Mouse (Mus musculus) erythroid progenitor cell, adult 5-6 weeks (primary cell): ENCODE results near the gene H2-Q6. TPM values are rescaled to one million over a fixed set of nuclear protein-coding genes. Genes with fewer than 3 reads are reported as not detected.

Experiments used
- total RNA-seq, 2 experiments: library from RNA; stranded (forward) in 1 of 2; stranded (reverse) in 1 of 2; fragments of 150-400 nt in 1 of 2; fragments of 186-747, 209-891 nt in 1 of 2; gene quantifications; 2 replicates each; pipeline versions ENCODE4 v1.2.3 to v1.2.4; 2015 to 2017; ENCODE audit warnings: low replicate concordance in 2 of 2

The H2-Q6 gene
- total RNA-seq, 2 experiments from 2014 or later, result 8.5 to 17.6 TPM

Other genes starting within 250 kb of the H2-Q6 start
- 14.1 and 28.1 TPM in 2 replicates for gene Aif1, start 248.8 kb upstream of the H2-Q6 start, total RNA-seq (2015; ENCODE audit: low replicate concordance)
- 3.3 and 32.3 TPM in 2 replicates for gene Aif1, start 248.8 kb upstream of the H2-Q6 start, total RNA-seq (2017; ENCODE audit: low replicate concordance)
- 34.2 and 66.2 TPM in 2 replicates for gene Lst1, start 236.4 kb upstream of the H2-Q6 start, total RNA-seq (2015; ENCODE audit: low replicate concordance)
- gene Lst1, start 236.4 kb upstream of the H2-Q6 start, total RNA-seq (2017; ENCODE audit: low replicate concordance), result 48.4 and 53.5 TPM in 2 replicates
- gene Ltb, start 230.4 kb upstream of the H2-Q6 start, total RNA-seq (2015; ENCODE audit: low replicate concordance), result 1.8 and 8.0 TPM in 2 replicates
- 0.30 and 10.0 TPM in 2 replicates for gene Ltb, start 230.4 kb upstream of the H2-Q6 start, total RNA-seq (2017; ENCODE audit: low replicate concordance)
- gene Tnf, start 222.8 kb upstream of the H2-Q6 start, total RNA-seq (2015; ENCODE audit: low replicate concordance), result 9.6 and 12.6 TPM in 2 replicates
- 0.90 and 3.2 TPM in 2 replicates for gene Tnf, start 222.8 kb upstream of the H2-Q6 start, total RNA-seq (2017; ENCODE audit: low replicate concordance)
- not detected in 2 replicates for gene Lta, start 219.5 kb upstream of the H2-Q6 start, total RNA-seq (2015; ENCODE audit: low replicate concordance)
- 0.90 TPM in 1 of 2 replicates, not detected in the other for gene Lta, start 219.5 kb upstream of the H2-Q6 start, total RNA-seq (2017; ENCODE audit: low replicate concordance)
- gene Gm16181, start 204.0 kb upstream of the H2-Q6 start, total RNA-seq (2015; ENCODE audit: low replicate concordance), result not detected in 2 replicates
- gene Gm16181, start 204.0 kb upstream of the H2-Q6 start, total RNA-seq (2017; ENCODE audit: low replicate concordance), result not detected in 2 replicates
- gene Atp6v1g2, start 191.2 kb upstream of the H2-Q6 start, total RNA-seq (2015; ENCODE audit: low replicate concordance), result 6.1 TPM in 1 of 2 replicates, not detected in the other
- gene Atp6v1g2, start 191.2 kb upstream of the H2-Q6 start, total RNA-seq (2017; ENCODE audit: low replicate concordance), result not detected in 2 replicates
- 0.84 and 1.1 TPM in 2 replicates for gene Nfkbil1, start 189.1 kb upstream of the H2-Q6 start, total RNA-seq (2015; ENCODE audit: low replicate concordance)
- 3.0 TPM in 1 of 2 replicates, not detected in the other for gene Nfkbil1, start 189.1 kb upstream of the H2-Q6 start, total RNA-seq (2017; ENCODE audit: low replicate concordance)
- 169 and 179 TPM in 2 replicates for gene Ddx39b, start 183.1 kb upstream of the H2-Q6 start, total RNA-seq (2015; ENCODE audit: low replicate concordance)
- gene Ddx39b, start 183.1 kb upstream of the H2-Q6 start, total RNA-seq (2017; ENCODE audit: low replicate concordance), result 80.1 and 99.9 TPM in 2 replicates
- gene H2-D1, start 162.1 kb upstream of the H2-Q6 start, total RNA-seq (2015; ENCODE audit: low replicate concordance), result 147 and 160 TPM in 2 replicates
- 213 and 250 TPM in 2 replicates for gene H2-D1, start 162.1 kb upstream of the H2-Q6 start, total RNA-seq (2017; ENCODE audit: low replicate concordance)
- gene H2-Q1, start 104.4 kb upstream of the H2-Q6 start, total RNA-seq (2015; ENCODE audit: low replicate concordance), result not detected in 2 replicates
- gene H2-Q1, start 104.4 kb upstream of the H2-Q6 start, total RNA-seq (2017; ENCODE audit: low replicate concordance), result not detected in 2 replicates
- not detected in 2 replicates for gene H2-Q2, start 82.6 kb upstream of the H2-Q6 start, total RNA-seq (2015; ENCODE audit: low replicate concordance)
- not detected in 2 replicates for gene H2-Q2, start 82.6 kb upstream of the H2-Q6 start, total RNA-seq (2017; ENCODE audit: low replicate concordance)
- gene H2-Q4, start 45.2 kb upstream of the H2-Q6 start, total RNA-seq (2015; ENCODE audit: low replicate concordance), result 20.2 and 22.6 TPM in 2 replicates
- gene H2-Q4, start 45.2 kb upstream of the H2-Q6 start, total RNA-seq (2017; ENCODE audit: low replicate concordance), result 24.5 and 26.8 TPM in 2 replicates
- 47.6 and 48.2 TPM in 2 replicates for gene H2-Q7, start 14.3 kb downstream of the H2-Q6 start, total RNA-seq (2015; ENCODE audit: low replicate concordance)
- gene H2-Q7, start 14.3 kb downstream of the H2-Q6 start, total RNA-seq (2017; ENCODE audit: low replicate concordance), result 8.2 and 13.2 TPM in 2 replicates
- 2.9 and 3.2 TPM in 2 replicates for gene H2-Q10, start 45.2 kb downstream of the H2-Q6 start, total RNA-seq (2015; ENCODE audit: low replicate concordance)
- 0.51 and 2.0 TPM in 2 replicates for gene H2-Q10, start 45.2 kb downstream of the H2-Q6 start, total RNA-seq (2017; ENCODE audit: low replicate concordance)
- gene Pou5f1, start 81.2 kb downstream of the H2-Q6 start, total RNA-seq (2015; ENCODE audit: low replicate concordance), result 1.4 TPM in 1 of 2 replicates, not detected in the other
- 0.26 TPM in 1 of 2 replicates, not detected in the other for gene Pou5f1, start 81.2 kb downstream of the H2-Q6 start, total RNA-seq (2017; ENCODE audit: low replicate concordance)
- 103 and 129 TPM in 2 replicates for gene Tcf19, start 92.0 kb downstream of the H2-Q6 start, total RNA-seq (2015; ENCODE audit: low replicate concordance)
- gene Tcf19, start 92.0 kb downstream of the H2-Q6 start, total RNA-seq (2017; ENCODE audit: low replicate concordance), result 49.4 and 49.9 TPM in 2 replicates
- gene Cchcr1, start 92.2 kb downstream of the H2-Q6 start, total RNA-seq (2015; ENCODE audit: low replicate concordance), result 32.7 and 49.4 TPM in 2 replicates
- 48.4 and 83.3 TPM in 2 replicates for gene Cchcr1, start 92.2 kb downstream of the H2-Q6 start, total RNA-seq (2017; ENCODE audit: low replicate concordance)
- gene Psors1c2, start 108.4 kb downstream of the H2-Q6 start, total RNA-seq (2015; ENCODE audit: low replicate concordance), result not detected in 2 replicates
- not detected in 2 replicates for gene Psors1c2, start 108.4 kb downstream of the H2-Q6 start, total RNA-seq (2017; ENCODE audit: low replicate concordance)
- not detected in 2 replicates for gene Cdsn, start 127.3 kb downstream of the H2-Q6 start, total RNA-seq (2015; ENCODE audit: low replicate concordance)
- gene Cdsn, start 127.3 kb downstream of the H2-Q6 start, total RNA-seq (2017; ENCODE audit: low replicate concordance), result not detected in 2 replicates
- not detected in 2 replicates for gene 2300002M23Rik, start 142.6 kb downstream of the H2-Q6 start, total RNA-seq (2015; ENCODE audit: low replicate concordance)
- gene 2300002M23Rik, start 142.6 kb downstream of the H2-Q6 start, total RNA-seq (2017; ENCODE audit: low replicate concordance), result not detected in 2 replicates
- gene Sfta2, start 176.7 kb downstream of the H2-Q6 start, total RNA-seq (2015; ENCODE audit: low replicate concordance), result not detected in 2 replicates
- not detected in 2 replicates for gene Sfta2, start 176.7 kb downstream of the H2-Q6 start, total RNA-seq (2017; ENCODE audit: low replicate concordance)
- not detected in 2 replicates for gene Gm9573, start 201.8 kb downstream of the H2-Q6 start, total RNA-seq (2015; ENCODE audit: low replicate concordance)
- gene Gm9573, start 201.8 kb downstream of the H2-Q6 start, total RNA-seq (2017; ENCODE audit: low replicate concordance), result not detected in 2 replicates
- gene Mucl3, start 218.8 kb downstream of the H2-Q6 start, total RNA-seq (2015; ENCODE audit: low replicate concordance), result not detected in 2 replicates
- gene Mucl3, start 218.8 kb downstream of the H2-Q6 start, total RNA-seq (2017; ENCODE audit: low replicate concordance), result not detected in 2 replicates
- 2.5 TPM in 1 of 2 replicates, not detected in the other for gene Vars2, start 242.7 kb downstream of the H2-Q6 start, total RNA-seq (2015; ENCODE audit: low replicate concordance)
- 0.23 and 0.77 TPM in 2 replicates for gene Vars2, start 242.7 kb downstream of the H2-Q6 start, total RNA-seq (2017; ENCODE audit: low replicate concordance)
- gene Gtf2h4, start 248.9 kb downstream of the H2-Q6 start, total RNA-seq (2015; ENCODE audit: low replicate concordance), result 1.1 and 2.5 TPM in 2 replicates
- gene Gtf2h4, start 248.9 kb downstream of the H2-Q6 start, total RNA-seq (2017; ENCODE audit: low replicate concordance), result 3.6 and 6.3 TPM in 2 replicates